Mouse (Mus musculus) erythroblast, embryonic 14.5 days (primary cell): ENCODE data around the gene Zfp84.

Source experiments
- GATA1 ChIP-seq: IDR thresholded peaks from 2 replicates; pipeline ENCODE4 v1.6.1; 2012; ENCODE audit warnings: low read length, inconsistent platforms, mixed read lengths
- TAL1 ChIP-seq: IDR thresholded peaks from 3 replicates; pipeline ENCODE4 v1.6.1; 2012; ENCODE audit warnings: low read length, inconsistent platforms, mixed read lengths

- no peak for TF ChIP-seq TAL1
- no peak for TF ChIP-seq GATA1
Measured at GRCm38 (mm10) chr7:29742258-29742657, 26.1 kb upstream of the Zfp84 start.
